Mouse (Mus musculus) limb, embryonic 10.5 days (tissue): ENCODE data around the gene En2. TPM values are rescaled to one million over a fixed set of nuclear protein-coding genes. Genes with fewer than 3 reads are reported as not detected.

Experiments
- DNase-seq: peaks from one replicate; pipeline ENCODE4 v3.0.0-alpha.2; 2017; ENCODE audit warnings: low spot score
- H3K27ac ChIP-seq: fragments of 300-500 bp; sonication (generic); 2 replicates; pipeline ENCODE4 v1.5.1; 2016; ENCODE audit warnings: mild to moderate bottlenecking
- H3K27me3 ChIP-seq: fragments of 300-500 bp; sonication (generic); 2 replicates; pipeline ENCODE4 v1.6.1; 2016; ENCODE audit warnings: low read depth, mild to moderate bottlenecking; ENCODE audit not compliant: poor library complexity, severe bottlenecking
- H3K36me3 ChIP-seq: fragments of 300-500 bp; sonication (generic); 2 replicates; pipeline ENCODE4 v1.6.1; 2016; ENCODE audit warnings: mild to moderate bottlenecking, moderate library complexity
- H3K4me1 ChIP-seq: fragments of 300-500 bp; sonication (generic); 2 replicates; pipeline ENCODE4 v1.6.1; 2016
- H3K4me3 ChIP-seq: fragments of 300-500 bp; sonication (generic); 2 replicates; pipeline ENCODE4 v1.5.1; 2016; ENCODE audit warnings: mild to moderate bottlenecking, moderate library complexity
- H3K9me3 ChIP-seq: fragments of 300-500 bp; sonication (generic); replicated peaks from 2 replicates; pipeline ENCODE4 v1.6.1; 2016; ENCODE audit warnings: mild to moderate bottlenecking
- WGBS: fragments of 180-500 bp; shearing (Covaris S2); methylation state at CpG from one replicate; pipeline ENCODE4 v1.1.7; 2016; 5-methylcytosine and 5-hydroxymethylcytosine counted together
- polyA plus RNA-seq: library from polyadenylated mRNA; unstranded; fragments of >200 nt; fragmentation: Nextera tagmentation; extraction: Ambion mirVana; gene quantifications from 2 replicates; pipeline ENCODE4 v1.2.1, GENCODE M21; 2016

En2 gene
- polyA plus RNA-seq, 1 experiment from 2014 or later = not detected

GRCm38 (mm10) chr5:28166256-28167231 is 1.1 kb downstream of the En2 start:
- peak; percentile 74 for DNase-seq
- Histone ChIP-seq H3K36me3 (no peaks in the 10 kb centered on the region), H3K27me3 (peaks cover 98% of the 10 kb centered on the region), H3K4me1 (peaks cover 38% of the 10 kb centered on the region), H3K27ac (no peak overlapping the region), H3K4me3 (peak overlapping the region; percentile 48), H3K9me3 (no peaks in the 10 kb centered on the region)
- under 1% methylated on average over 111 of the region's 111 CpGs for WGBS

- Histone ChIP-seq H3K36me3 (no peaks in the 10 kb centered on the region), H3K4me1 (peaks cover 31% of the 10 kb centered on the region), H3K9me3 (no peaks in the 10 kb centered on the region), H3K27me3 (peaks cover 98% of the 10 kb centered on the region), H3K27ac (no peak overlapping the region), H3K4me3 (no peak overlapping the region)
- under 1% methylated on average over 29 of the region's 29 CpGs for WGBS
- DNase-seq = peak; percentile 66
These were observed 2.2 kb downstream of the En2 start for GRCm38 (mm10) chr5:28167611-28168252.

DNA sequence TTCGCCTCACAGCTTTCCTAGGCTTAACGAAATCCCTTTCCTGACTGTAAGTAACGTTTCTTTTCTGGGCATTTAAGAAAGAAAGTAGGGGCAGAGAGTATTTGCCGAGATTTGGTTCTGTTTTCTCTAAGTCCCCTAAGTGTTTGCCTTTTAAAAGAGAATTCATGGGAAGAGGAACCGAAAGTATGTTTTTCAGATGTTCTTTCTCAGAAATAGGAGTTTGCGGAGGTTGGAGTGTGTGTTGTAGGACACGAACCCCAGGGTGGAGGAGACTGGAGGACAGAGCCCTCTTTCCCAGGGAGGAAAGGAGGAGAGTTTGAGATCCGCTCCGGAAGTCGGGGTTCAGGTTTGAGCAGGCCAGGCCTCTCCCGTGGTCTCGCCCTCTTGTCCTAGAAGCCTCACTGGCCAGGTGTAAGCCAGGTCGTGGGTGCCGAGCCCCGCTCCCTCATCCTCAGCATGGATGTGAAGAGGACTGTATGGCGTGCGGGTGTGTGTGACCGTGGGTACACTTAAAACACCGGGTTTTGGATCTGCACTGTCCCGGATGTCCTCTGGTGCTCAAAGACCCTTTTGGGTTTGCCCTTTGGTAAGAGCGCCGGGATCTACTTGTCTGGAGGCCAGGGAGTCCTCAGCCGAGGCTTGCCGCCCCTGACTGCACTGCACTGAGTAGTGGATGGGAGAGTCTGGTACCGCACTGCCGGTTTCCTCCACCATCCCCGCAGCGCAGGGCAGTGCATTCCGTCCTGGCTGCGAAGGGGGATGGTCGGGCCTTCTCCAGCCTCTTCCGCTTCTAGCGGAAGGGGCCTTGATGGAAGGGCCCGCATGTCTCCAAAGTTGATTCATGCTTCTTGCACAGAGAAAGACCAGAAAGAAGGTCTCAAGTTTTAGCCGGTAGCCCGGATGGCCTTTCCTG is 3.0 kb downstream of the En2 start:
- peak; percentile 67 for DNase-seq
- Histone ChIP-seq H3K4me1 (peaks cover 31% of the 10 kb centered on the region), H3K27ac (no peak overlapping the region), H3K27me3 (peaks cover 98% of the 10 kb centered on the region), H3K4me3 (peak overlapping the region; percentile 2; the same call in 1 of the 2 replicates), H3K9me3 (no peaks in the 10 kb centered on the region), H3K36me3 (no peaks in the 10 kb centered on the region)
- WGBS = under 1% methylated on average over 36 of the region's 36 CpGs

GRCm38 (mm10) chr5:28169166-28169801 is 3.8 kb downstream of the En2 start:
- H3K4me3 ChIP-seq = no peak overlapping the region
- peaks cover 98% of the 10 kb centered on the region for H3K27me3 ChIP-seq
- peaks cover 31% of the 10 kb centered on the region for H3K4me1 ChIP-seq
- no peaks in the 10 kb centered on the region for H3K36me3 ChIP-seq
- no peaks in the 10 kb centered on the region for H3K9me3 ChIP-seq
- WGBS = 3% methylated on average over 5 of the region's 5 CpGs
- H3K27ac ChIP-seq = no peak overlapping the region
- DNase-seq = peak; percentile 57

DNA sequence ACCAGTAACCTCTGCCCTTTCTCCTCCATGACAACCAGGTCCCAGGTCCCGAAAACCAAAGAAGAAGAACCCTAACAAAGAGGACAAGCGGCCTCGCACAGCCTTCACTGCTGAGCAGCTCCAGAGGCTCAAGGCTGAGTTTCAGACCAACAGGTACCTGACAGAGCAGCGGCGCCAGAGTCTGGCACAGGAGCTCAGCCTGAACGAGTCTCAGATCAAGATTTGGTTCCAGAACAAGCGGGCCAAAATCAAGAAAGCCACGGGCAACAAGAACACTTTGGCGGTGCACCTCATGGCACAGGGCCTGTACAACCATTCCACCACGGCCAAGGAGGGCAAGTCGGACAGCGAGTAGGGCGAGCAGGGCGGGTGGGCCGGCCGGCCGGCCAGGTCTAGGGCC is 4.6 kb downstream of the En2 start:
- H3K27me3 ChIP-seq = peaks cover 98% of the 10 kb centered on the region
- H3K36me3 ChIP-seq = no peaks in the 10 kb centered on the region
- 1% methylated on average over 17 of the region's 17 CpGs for WGBS
- no peaks in the 10 kb centered on the region for H3K9me3 ChIP-seq
- no peak overlapping the region for H3K4me3 ChIP-seq
- DNase-seq = peak; percentile 67
- H3K27ac ChIP-seq = no peak overlapping the region
- peaks cover 33% of the 10 kb centered on the region for H3K4me1 ChIP-seq

DNA sequence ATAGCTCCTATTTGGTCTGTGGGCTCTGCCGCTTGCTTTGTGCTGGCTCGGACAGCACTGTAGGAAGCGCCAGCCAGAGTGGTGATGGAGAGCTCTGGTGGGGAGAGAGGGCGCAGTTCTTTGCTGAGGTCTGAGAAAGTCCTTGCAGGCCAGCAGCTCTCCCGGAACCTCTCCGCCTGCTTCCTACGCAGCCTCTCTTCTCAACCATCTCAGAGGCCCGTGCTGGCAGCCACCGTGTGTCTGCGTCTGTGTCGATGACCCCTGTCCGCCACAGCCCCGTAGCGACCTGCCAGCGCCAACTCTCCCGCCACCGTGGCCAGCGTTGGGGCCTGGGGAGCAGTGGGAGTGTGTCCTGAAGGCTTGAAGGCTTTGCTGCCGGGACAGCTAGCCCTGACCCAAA is 5.4 kb downstream of the En2 start:
- no peak overlapping the region for H3K27ac ChIP-seq
- WGBS = under 1% methylated on average over 19 of the region's 19 CpGs
- peaks cover 29% of the 10 kb centered on the region for H3K4me1 ChIP-seq
- peak; percentile 71 for DNase-seq
- peaks cover 98% of the 10 kb centered on the region for H3K27me3 ChIP-seq
- H3K9me3 ChIP-seq = no peaks in the 10 kb centered on the region
- no peak overlapping the region for H3K4me3 ChIP-seq
- no peaks in the 10 kb centered on the region for H3K36me3 ChIP-seq

GRCm38 (mm10) chr5:28171667-28172066 is 6.2 kb downstream of the En2 start:
- H3K27ac ChIP-seq = no peak overlapping the region

DNA sequence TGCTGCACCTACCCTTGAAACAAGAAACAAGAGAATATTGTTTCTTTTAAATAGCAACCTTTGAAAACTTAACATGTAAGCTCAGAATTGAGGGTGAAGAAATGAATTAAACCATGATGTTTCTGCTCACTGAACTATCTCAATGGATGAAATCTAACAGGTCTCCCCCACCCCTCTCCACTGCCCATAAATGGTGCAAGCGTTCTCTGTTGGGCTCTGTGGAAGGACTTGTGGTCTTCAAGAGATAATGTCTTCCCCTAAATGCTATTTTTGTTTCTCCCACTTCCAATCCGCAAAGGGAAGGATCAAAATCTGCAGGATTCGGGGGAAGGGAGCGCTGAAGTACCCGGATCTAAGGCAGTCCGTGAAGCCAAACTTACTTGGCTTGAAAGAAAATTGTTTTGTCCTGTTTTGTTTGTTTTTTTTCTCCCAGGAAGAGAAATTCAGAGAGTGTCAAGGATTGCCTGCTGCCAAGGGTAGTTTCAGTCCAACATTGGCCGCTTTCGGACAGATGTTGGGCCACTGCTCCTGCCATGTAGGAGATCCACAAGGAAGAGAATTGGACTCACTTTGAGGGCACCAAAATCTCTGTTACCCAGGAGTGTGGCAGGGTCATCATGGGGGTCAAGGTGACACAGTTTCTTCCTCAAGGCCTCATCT is 6.9 kb downstream of the En2 start:
- Histone ChIP-seq H3K9me3 (no peaks in the 10 kb centered on the region), H3K36me3 (no peaks in the 10 kb centered on the region), H3K4me3 (no peak overlapping the region), H3K27ac (no peak overlapping the region), H3K4me1 (peaks cover 16% of the 10 kb centered on the region), H3K27me3 (peaks cover 98% of the 10 kb centered on the region)
- WGBS = 3% methylated on average over 8 of the region's 8 CpGs
- DNase-seq = peak; percentile 43

More at GRCm38 (mm10) chr5:28171667-28172066, 6.2 kb downstream of the En2 start:
- no peak for DNase-seq
- 15% methylated on average over 5 of the region's 5 CpGs for whole genome bisulfite sequencing
- no peaks in the 10 kb centered on the region for H3K36me3 ChIP-seq
- H3K4me1 ChIP-seq = peaks cover 21% of the 10 kb centered on the region
- no peaks in the 10 kb centered on the region for H3K9me3 ChIP-seq
- H3K4me3 ChIP-seq = no peak overlapping the region
- H3K27me3 ChIP-seq = peaks cover 98% of the 10 kb centered on the region

GRCm38 (mm10) chr5:28172921-28173670 is 7.6 kb downstream of the En2 start:
- WGBS = 3% methylated on average over 4 of the region's 4 CpGs
- peak; percentile 39 for DNase-seq
- Histone ChIP-seq H3K4me1 (peaks cover 16% of the 10 kb centered on the region), H3K27me3 (peaks cover 98% of the 10 kb centered on the region), H3K9me3 (no peaks in the 10 kb centered on the region), H3K4me3 (no peak overlapping the region), H3K27ac (no peak overlapping the region), H3K36me3 (no peaks in the 10 kb centered on the region)

- WGBS = 3% methylated on average over 1 of the region's 1 CpGs
- Histone ChIP-seq H3K4me1 (peaks cover 14% of the 10 kb centered on the region), H3K27ac (no peak overlapping the region), H3K27me3 (peaks cover 98% of the 10 kb centered on the region), H3K36me3 (no peaks in the 10 kb centered on the region), H3K9me3 (no peaks in the 10 kb centered on the region), H3K4me3 (no peak overlapping the region)
- no peak for DNase-seq
These were observed 8.2 kb downstream of the En2 start for GRCm38 (mm10) chr5:28173674-28174073.

GRCm38 (mm10) chr5:28174086-28174485 is 8.6 kb downstream of the En2 start:
- Histone ChIP-seq H3K4me1 (peaks cover 10% of the 10 kb centered on the region), H3K27ac (no peak overlapping the region), H3K9me3 (no peaks in the 10 kb centered on the region), H3K4me3 (no peak overlapping the region), H3K27me3 (peaks cover 98% of the 10 kb centered on the region), H3K36me3 (no peaks in the 10 kb centered on the region)
- WGBS = 1% methylated on average over 9 of the region's 9 CpGs
- peak; percentile 37 for DNase-seq
